Mouse (Mus musculus) lung, embryonic 15.5 days (tissue): Measurements from ENCODE around the gene Hpca. TPM values are rescaled to one million over a fixed set of nuclear protein-coding genes. Genes with fewer than 3 reads are reported as not detected.

Experiments
- ATAC-seq: fragments of 200-750 bp; cut with Nextera tagmentation; 2 replicates; pipeline ENCODE4 v1.8.0; 2017; ENCODE audit warnings: moderate number of reproducible peaks, borderline replicate concordance; ENCODE audit not compliant: low FRiP score, low TSS enrichment; ENCODE audit errors: extremely low read depth
- H3K27ac ChIP-seq: fragments of 300-500 bp; sonication (generic); 2 replicates; pipeline ENCODE4 v1.5.1; 2015; ENCODE audit warnings: moderate library complexity, mild to moderate bottlenecking, inconsistent platforms
- H3K27me3 ChIP-seq: fragments of 300-500 bp; sonication (generic); 2 replicates; pipeline ENCODE4 v1.6.1; 2015; ENCODE audit warnings: inconsistent platforms
- H3K36me3 ChIP-seq: fragments of 300-500 bp; sonication (generic); 2 replicates; pipeline ENCODE4 v1.6.1; 2015; ENCODE audit warnings: inconsistent platforms
- H3K4me1 ChIP-seq: fragments of 300-500 bp; sonication (generic); 2 replicates; pipeline ENCODE4 v1.6.1; 2015; ENCODE audit warnings: inconsistent platforms
- H3K4me2 ChIP-seq: fragments of 300-500 bp; sonication (generic); 2 replicates; pipeline ENCODE4 v1.6.1; 2015; ENCODE audit warnings: inconsistent platforms, mild to moderate bottlenecking, moderate library complexity
- H3K4me3 ChIP-seq: fragments of 300-500 bp; sonication (generic); 2 replicates; pipeline ENCODE4 v1.5.1; 2015; ENCODE audit warnings: mild to moderate bottlenecking, inconsistent platforms
- H3K9ac ChIP-seq: fragments of 300-500 bp; sonication (generic); 2 replicates; pipeline ENCODE4 v1.6.1; 2015; ENCODE audit warnings: inconsistent platforms
- H3K9me3 ChIP-seq: fragments of 300-500 bp; sonication (generic); 2 replicates; pipeline ENCODE4 v1.6.1; 2016; ENCODE audit warnings: inconsistent platforms
- WGBS: fragments of 180-500 bp; shearing (Covaris S2); methylation state at CpG from one replicate; pipeline ENCODE4 v1.1.7; 2015; 5-methylcytosine and 5-hydroxymethylcytosine counted together
- polyA plus RNA-seq: library from polyadenylated mRNA; unstranded; fragments of >200 nt; fragmentation: Nextera tagmentation; extraction: Ambion mirVana; gene quantifications from 2 replicates; pipeline ENCODE4 v1.2.1, GENCODE M21; 2015

Hpca gene
- polyA plus RNA-seq, 1 experiment from 2014 or later: 2.6 TPM

GRCm38 (mm10) chr4:129097006-129097405, 24.8 kb downstream of the Hpca start:
- ATAC-seq: no peak
- H3K9ac ChIP-seq: no peak overlapping the region

GRCm38 (mm10) chr4:129095276-129095675, 26.6 kb downstream of the Hpca start:
- Histone ChIP-seq H3K4me2 (no peak overlapping the region), H3K4me3 (no peak overlapping the region), H3K36me3 (no peaks in the 10 kb centered on the region), H3K9ac (no peak overlapping the region), H3K4me1 (no peaks in the 10 kb centered on the region), H3K9me3 (no peaks in the 10 kb centered on the region), H3K27me3 (peaks cover 6% of the 10 kb centered on the region; the same call in 1 of the 2 replicates), H3K27ac (no peak overlapping the region)
- ATAC-seq: no peak
- WGBS: 25% methylated on average over 15 of the region's 15 CpGs

More at GRCm38 (mm10) chr4:129097006-129097405, 24.8 kb downstream of the Hpca start:
- WGBS: 67% methylated on average over 7 of the region's 7 CpGs
- Histone ChIP-seq H3K27ac (no peak overlapping the region), H3K36me3 (no peaks in the 10 kb centered on the region), H3K4me2 (no peak overlapping the region), H3K4me3 (no peak overlapping the region), H3K9me3 (no peaks in the 10 kb centered on the region), H3K27me3 (peaks cover 6% of the 10 kb centered on the region; the same call in 1 of the 2 replicates), H3K4me1 (no peaks in the 10 kb centered on the region)

GRCm38 (mm10) chr4:129087850-129088249, 34.0 kb downstream of the Hpca start:
- no peak for ATAC-seq
- Histone ChIP-seq H3K27ac (no peak overlapping the region), H3K27me3 (no peaks in the 10 kb centered on the region), H3K9me3 (no peaks in the 10 kb centered on the region), H3K4me2 (no peak overlapping the region), H3K9ac (no peak overlapping the region), H3K4me3 (no peak overlapping the region), H3K36me3 (peaks cover 8% of the 10 kb centered on the region), H3K4me1 (no peaks in the 10 kb centered on the region)
- WGBS: 53% methylated on average over 5 of the region's 5 CpGs

GRCm38 (mm10) chr4:129086078-129086477, 35.8 kb downstream of the Hpca start:
- no peak overlapping the region for H3K4me2 ChIP-seq
- no peak for ATAC-seq
- no peak overlapping the region for H3K27ac ChIP-seq
- peaks cover 15% of the 10 kb centered on the region for H3K4me1 ChIP-seq
- no peaks in the 10 kb centered on the region for H3K9me3 ChIP-seq
- no peak overlapping the region for H3K4me3 ChIP-seq
- peaks cover 8% of the 10 kb centered on the region for H3K36me3 ChIP-seq
- no peak overlapping the region for H3K9ac ChIP-seq
- 25% methylated on average over 8 of the region's 8 CpGs for WGBS
- no peaks in the 10 kb centered on the region for H3K27me3 ChIP-seq

- no peak overlapping the region for H3K27ac ChIP-seq
- ATAC-seq: no peak
- H3K4me1 ChIP-seq: peaks cover 15% of the 10 kb centered on the region
- H3K9me3 ChIP-seq: no peaks in the 10 kb centered on the region
- peaks cover 17% of the 10 kb centered on the region for H3K36me3 ChIP-seq
- no peak overlapping the region for H3K4me3 ChIP-seq
- no peaks in the 10 kb centered on the region for H3K27me3 ChIP-seq
- no peak overlapping the region for H3K9ac ChIP-seq
- WGBS: 94% methylated on average over 9 of the region's 9 CpGs
- no peak overlapping the region for H3K4me2 ChIP-seq
Measured at GRCm38 (mm10) chr4:129084896-129085295, 36.9 kb downstream of the Hpca start.

GRCm38 (mm10) chr4:129082379-129083115, 39.3 kb downstream of the Hpca start:
- Histone ChIP-seq H3K4me1 (peaks cover 15% of the 10 kb centered on the region), H3K9ac (no peak overlapping the region), H3K9me3 (no peaks in the 10 kb centered on the region), H3K4me2 (no peak overlapping the region), H3K36me3 (peaks cover 38% of the 10 kb centered on the region), H3K27ac (peak overlapping the region; percentile 63), H3K4me3 (no peak overlapping the region), H3K27me3 (no peaks in the 10 kb centered on the region)
- ATAC-seq: peak; percentile 67
- 30% methylated on average over 10 of the region's 10 CpGs for WGBS

GRCm38 (mm10) chr4:129081939-129082338, 39.9 kb downstream of the Hpca start:
- 59% methylated on average over 3 of the region's 3 CpGs for WGBS
- ATAC-seq: no peak
- H3K9me3 ChIP-seq: no peaks in the 10 kb centered on the region
- no peaks in the 10 kb centered on the region for H3K27me3 ChIP-seq
- peaks cover 44% of the 10 kb centered on the region for H3K36me3 ChIP-seq
- peaks cover 15% of the 10 kb centered on the region for H3K4me1 ChIP-seq
- H3K4me2 ChIP-seq: no peak overlapping the region
- H3K9ac ChIP-seq: no peak overlapping the region
- H3K27ac ChIP-seq: peak overlapping the region; percentile 15
- no peak overlapping the region for H3K4me3 ChIP-seq

- H3K36me3 ChIP-seq: peaks cover 49% of the 10 kb centered on the region
- ATAC-seq: no peak
- H3K27ac ChIP-seq: peak overlapping the region; percentile 15
- no peaks in the 10 kb centered on the region for H3K27me3 ChIP-seq
- WGBS: 75% methylated on average over 6 of the region's 6 CpGs
- no peaks in the 10 kb centered on the region for H3K9me3 ChIP-seq
- no peak overlapping the region for H3K9ac ChIP-seq
- no peak overlapping the region for H3K4me3 ChIP-seq
- no peak overlapping the region for H3K4me2 ChIP-seq
- H3K4me1 ChIP-seq: peaks cover 15% of the 10 kb centered on the region
Measured at GRCm38 (mm10) chr4:129081512-129081911, 40.3 kb downstream of the Hpca start.

- 82% methylated on average over 7 of the region's 7 CpGs for WGBS
Measured at GRCm38 (mm10) chr4:129081041-129081440, 40.8 kb downstream of the Hpca start.

GRCm38 (mm10) chr4:129079126-129079525, 42.7 kb downstream of the Hpca start:
- peaks cover 51% of the 10 kb centered on the region for H3K36me3 ChIP-seq
- 96% methylated on average over 9 of the region's 9 CpGs for WGBS
- H3K4me2 ChIP-seq: no peak overlapping the region
- no peak for ATAC-seq
- H3K9me3 ChIP-seq: no peaks in the 10 kb centered on the region
- H3K4me1 ChIP-seq: peaks cover 15% of the 10 kb centered on the region
- no peak overlapping the region for H3K4me3 ChIP-seq
- no peak overlapping the region for H3K9ac ChIP-seq
- H3K27me3 ChIP-seq: no peaks in the 10 kb centered on the region
- no peak overlapping the region for H3K27ac ChIP-seq

More at GRCm38 (mm10) chr4:129081041-129081440, 40.8 kb downstream of the Hpca start:
- H3K36me3 ChIP-seq: peaks cover 50% of the 10 kb centered on the region
- peaks cover 15% of the 10 kb centered on the region for H3K4me1 ChIP-seq
- no peak for ATAC-seq
- no peaks in the 10 kb centered on the region for H3K27me3 ChIP-seq
- no peaks in the 10 kb centered on the region for H3K9me3 ChIP-seq
- H3K9ac ChIP-seq: no peak overlapping the region
- no peak overlapping the region for H3K4me3 ChIP-seq
- no peak overlapping the region for H3K27ac ChIP-seq
- no peak overlapping the region for H3K4me2 ChIP-seq

GRCm38 (mm10) chr4:129068848-129069247, 53.0 kb downstream of the Hpca start:
- H3K4me2 ChIP-seq: no peak overlapping the region
- H3K9me3 ChIP-seq: no peaks in the 10 kb centered on the region
- no peak overlapping the region for H3K4me3 ChIP-seq
- 83% methylated on average over 4 of the region's 4 CpGs for WGBS
- H3K27me3 ChIP-seq: no peaks in the 10 kb centered on the region
- H3K4me1 ChIP-seq: peaks cover 12% of the 10 kb centered on the region
- H3K27ac ChIP-seq: no peak overlapping the region
- H3K9ac ChIP-seq: no peak overlapping the region
- ATAC-seq: no peak
- peaks cover 4% of the 10 kb centered on the region; the same call in 1 of the 2 replicates for H3K36me3 ChIP-seq

- H3K4me3 ChIP-seq: no peak overlapping the region
- no peaks in the 10 kb centered on the region for H3K36me3 ChIP-seq
- peaks cover 12% of the 10 kb centered on the region for H3K4me1 ChIP-seq
- no peak for ATAC-seq
- H3K9ac ChIP-seq: no peak overlapping the region
- no peaks in the 10 kb centered on the region for H3K9me3 ChIP-seq
- H3K27me3 ChIP-seq: no peaks in the 10 kb centered on the region
- H3K4me2 ChIP-seq: no peak overlapping the region
- WGBS: 79% methylated on average over 5 of the region's 5 CpGs
- no peak overlapping the region for H3K27ac ChIP-seq
Measured at GRCm38 (mm10) chr4:129067638-129068415, 54.0 kb downstream of the Hpca start.
